Mouse (Mus musculus): Measurements from ENCODE around the gene Dync1i2.

DNA sequence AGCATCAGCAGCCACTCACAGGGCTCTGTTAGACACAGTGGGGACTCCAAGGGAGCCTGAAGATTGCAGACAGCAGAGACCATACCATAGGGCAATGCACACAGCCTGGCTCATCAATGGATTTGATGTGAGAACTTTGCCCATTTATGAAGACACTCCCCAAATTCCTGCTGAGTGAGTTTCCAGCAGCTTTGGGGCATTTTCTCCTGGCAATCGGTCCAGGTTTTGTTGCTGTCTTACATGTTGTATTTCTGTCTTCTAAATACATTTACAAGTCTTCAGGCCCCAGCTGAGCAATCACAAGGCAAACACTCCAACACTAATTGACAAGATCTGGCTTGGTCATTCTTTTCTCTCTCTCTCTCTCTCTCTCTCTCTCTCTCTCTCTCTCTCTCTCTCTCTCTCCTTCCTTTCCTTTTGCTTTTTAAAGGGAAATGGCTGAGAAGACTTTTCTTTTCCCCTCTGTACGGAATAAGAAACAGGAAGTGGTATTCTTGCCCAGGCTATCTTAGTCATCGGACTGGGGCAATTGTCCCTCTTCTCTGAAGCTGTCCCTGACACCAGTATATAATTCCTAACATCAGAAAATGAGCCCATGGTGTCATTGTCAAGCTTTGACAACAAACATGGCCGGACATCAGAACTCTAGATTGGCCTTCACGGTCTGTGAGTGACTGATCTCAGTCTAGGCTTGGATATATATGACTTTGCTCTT is 2.3 kb upstream of the Dync1i2 start:
- TF ChIP-seq POLR2A (IDR thresholded peaks at IDR 0.05; ENCODE audit: insufficient read length, low read depth) (no peak), TCF12 (IDR thresholded peaks at IDR 0.05; ENCODE audit: insufficient read depth, poor library complexity, severe bottlenecking) (no peak), MAX (IDR thresholded peaks at IDR 0.05; ENCODE audit: low read depth) (no peak), TCF3 (IDR thresholded peaks at IDR 0.05; ENCODE audit: insufficient read length, low read depth) (no peak), CEBPB (IDR thresholded peaks at IDR 0.05; ENCODE audit: insufficient read depth, poor library complexity, severe bottlenecking) (no peak)

Measured in myocyte (in vitro differentiated cells).